Mouse (Mus musculus): ENCODE measurements around the gene Pycard. TPM values are rescaled to one million over a fixed set of nuclear protein-coding genes. Genes with fewer than 3 reads are reported as not detected.

Gene Pycard
- total RNA-seq, 1 experiment from 2014 or later = 27.3 TPM

GRCm38 (mm10) chr7:128004487-128005362, 11.1 kb upstream of the Pycard start:
- peak; percentile 31 for ATAC-seq (replicated peaks; ENCODE audit: low read depth, poor library complexity, severe bottlenecking)

- peak; percentile 51 for ATAC-seq (replicated peaks; ENCODE audit: low read depth, poor library complexity, severe bottlenecking)
These were observed 10.5 kb upstream of the Pycard start for GRCm38 (mm10) chr7:128004150-128004486.

DNA sequence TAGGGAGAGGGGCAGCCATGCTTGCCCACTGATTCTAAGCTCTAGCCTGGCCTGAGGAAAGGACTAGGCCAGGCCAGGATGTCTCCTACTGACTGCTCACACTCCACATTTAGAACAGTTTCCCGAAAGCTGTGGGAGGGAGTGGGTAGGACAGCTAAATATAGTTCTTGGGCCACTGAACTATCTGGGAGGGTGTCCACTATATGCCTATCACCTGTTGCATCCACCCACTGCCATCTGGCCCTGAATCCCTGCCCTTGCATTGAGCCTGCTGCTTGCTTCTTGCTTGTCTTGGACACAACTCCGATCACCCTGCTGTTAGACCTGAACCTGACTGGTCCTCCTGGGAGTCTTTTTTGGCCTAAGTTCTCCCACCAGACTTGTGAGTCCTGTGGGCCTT, 10.0 kb upstream of the Pycard start, which contains the start of gene Trim72:
Gene Trim72, plus strand, starts transcription at position 262 of the 400 bp plus-strand sequence.
- ATAC-seq (replicated peaks; ENCODE audit: low read depth, poor library complexity, severe bottlenecking) = no peak

GRCm38 (mm10) chr7:128003098-128003497, 9.4 kb upstream of the Pycard start:
- ATAC-seq (replicated peaks; ENCODE audit: low read depth, poor library complexity, severe bottlenecking) = no peak

DNA sequence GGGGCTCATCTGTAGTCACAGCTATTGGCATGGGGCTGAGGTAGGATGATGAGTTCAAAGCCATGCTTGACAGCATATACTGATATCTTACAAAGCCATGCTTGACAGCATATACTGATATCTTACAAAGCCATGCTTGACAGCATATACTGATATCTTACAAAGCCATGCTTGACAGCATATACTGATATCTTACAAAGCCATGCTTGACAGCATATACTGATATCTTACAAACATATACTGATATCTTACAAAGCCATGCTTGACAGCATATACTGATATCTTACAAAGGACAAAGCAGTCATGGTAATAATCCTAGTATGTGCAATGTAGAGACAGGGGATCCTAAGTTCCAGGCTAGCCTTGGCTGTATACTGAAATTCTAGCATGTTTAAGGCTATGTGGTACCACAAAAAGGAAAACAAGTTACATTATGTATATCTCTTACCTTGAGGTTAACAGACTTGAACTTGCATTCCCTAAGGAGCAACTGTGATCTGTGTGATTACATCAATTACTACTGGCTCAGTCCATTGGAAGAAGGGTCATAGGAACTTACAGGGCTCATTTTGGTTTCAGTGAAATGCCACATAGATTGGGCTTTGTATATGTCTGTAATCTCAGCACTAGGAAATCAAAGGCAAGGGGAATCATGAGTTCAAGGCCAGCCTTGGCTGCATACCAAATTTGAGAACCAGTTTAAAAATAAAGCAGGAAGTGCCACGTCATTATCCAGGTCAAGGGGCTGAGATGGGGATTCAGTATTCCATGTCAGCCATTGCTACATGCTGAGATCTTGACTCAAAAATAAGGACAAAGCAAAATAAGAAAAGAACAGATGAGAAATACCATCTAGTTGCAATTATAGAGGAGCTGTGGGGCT, 6.6 kb upstream of the Pycard start:
- ATAC-seq (replicated peaks; ENCODE audit: low read depth, poor library complexity, severe bottlenecking) = no peak

DNA sequence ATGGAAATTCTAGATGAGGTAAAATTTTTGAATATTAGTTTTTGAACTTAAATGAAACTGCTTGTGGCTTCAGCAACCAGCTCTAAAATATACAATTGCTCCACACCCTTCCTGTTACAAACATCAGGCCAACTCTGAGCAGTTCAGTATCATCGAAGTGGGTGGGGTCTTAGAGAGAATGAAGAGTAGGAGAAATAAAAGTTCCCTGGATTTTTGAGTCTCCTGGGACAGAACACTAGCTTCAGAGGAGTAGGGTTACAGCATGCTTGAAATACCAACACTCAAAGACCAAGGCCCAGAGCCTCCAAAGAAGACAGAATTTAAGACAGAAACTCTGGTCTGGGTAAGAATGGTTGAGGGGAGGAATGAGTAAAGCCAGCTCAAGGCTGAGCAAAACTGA, 5.8 kb upstream of the Pycard start:
- no peak for ATAC-seq (replicated peaks; ENCODE audit: low read depth, poor library complexity, severe bottlenecking)

DNA sequence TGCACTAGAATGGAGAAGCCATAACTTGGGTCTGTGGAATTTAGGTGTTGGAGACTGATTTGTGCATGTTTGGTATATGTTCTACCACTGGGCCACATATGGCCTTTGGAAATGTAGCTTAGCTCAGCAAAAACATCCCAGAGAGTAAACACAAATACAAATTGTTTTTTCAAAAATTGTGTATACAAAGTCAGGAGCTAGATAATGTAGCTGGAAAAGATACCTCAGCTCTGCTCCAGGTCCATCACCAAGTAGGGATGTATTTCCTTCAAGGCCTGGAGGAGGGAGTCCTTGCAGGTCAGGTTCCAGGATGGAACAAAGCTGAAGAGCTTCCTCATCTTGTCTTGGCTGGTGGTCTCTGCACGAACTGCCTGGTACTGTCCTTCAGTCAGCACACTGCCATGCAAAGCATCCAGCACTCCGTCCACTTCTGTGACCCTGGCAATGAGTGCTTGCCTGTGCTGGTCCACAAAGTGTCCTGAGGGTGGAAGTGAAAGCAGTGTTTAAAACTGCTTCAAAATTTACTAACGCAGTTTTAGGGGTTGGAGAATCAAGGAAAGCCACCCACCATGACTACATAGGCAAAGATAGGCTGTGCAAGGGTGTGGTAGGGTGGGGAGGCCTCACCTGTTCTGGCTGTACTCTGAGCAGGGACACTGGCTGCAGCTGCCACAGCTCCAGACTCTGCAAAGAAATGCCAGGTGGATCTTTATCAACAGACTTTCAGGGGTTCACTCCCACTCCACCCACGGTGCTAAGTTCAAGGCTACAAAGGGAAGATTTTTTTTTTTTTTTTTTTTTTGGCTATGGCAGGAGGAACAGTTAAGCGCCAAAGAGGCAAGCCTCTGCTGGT, 953 bp downstream of the Pycard start:
- ATAC-seq (replicated peaks; ENCODE audit: low read depth, poor library complexity, severe bottlenecking) = no peak

- peak; percentile 49 for ATAC-seq (replicated peaks; ENCODE audit: low read depth, poor library complexity, severe bottlenecking)
These were observed 1.8 kb downstream of the Pycard start for GRCm38 (mm10) chr7:127991643-127992487.

GRCm38 (mm10) chr7:127988904-127989303, 4.8 kb downstream of the Pycard start:
- no peak for ATAC-seq (replicated peaks; ENCODE audit: low read depth, poor library complexity, severe bottlenecking)

DNA sequence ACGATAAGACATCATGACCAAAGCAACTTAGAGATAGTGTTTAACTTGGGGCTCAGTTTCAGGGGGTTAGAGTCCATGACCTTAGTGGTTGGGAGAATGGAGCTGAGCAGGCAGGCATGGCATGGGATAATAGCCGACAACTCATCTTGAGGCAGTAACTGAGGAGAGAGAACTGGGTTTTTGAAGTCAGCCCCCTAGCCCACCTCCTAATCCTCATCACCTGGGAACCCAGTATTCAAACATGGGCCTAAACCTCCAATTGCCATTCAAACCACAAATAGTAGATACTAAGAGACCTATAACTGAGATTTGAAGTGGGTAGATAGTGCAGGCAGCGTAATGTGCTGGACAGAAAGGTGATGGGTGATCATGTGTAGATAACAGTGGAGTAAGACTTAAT, 13.1 kb downstream of the Pycard start:
- no peak for ATAC-seq (replicated peaks; ENCODE audit: low read depth, poor library complexity, severe bottlenecking)

- no peak for ATAC-seq (replicated peaks; ENCODE audit: low read depth, poor library complexity, severe bottlenecking)
These were observed 14.8 kb downstream of the Pycard start for GRCm38 (mm10) chr7:127978856-127979255.

GRCm38 (mm10) chr7:127974413-127974930, 19.2 kb downstream of the Pycard start:
- ATAC-seq (replicated peaks; ENCODE audit: low read depth, poor library complexity, severe bottlenecking) = no peak

DNA sequence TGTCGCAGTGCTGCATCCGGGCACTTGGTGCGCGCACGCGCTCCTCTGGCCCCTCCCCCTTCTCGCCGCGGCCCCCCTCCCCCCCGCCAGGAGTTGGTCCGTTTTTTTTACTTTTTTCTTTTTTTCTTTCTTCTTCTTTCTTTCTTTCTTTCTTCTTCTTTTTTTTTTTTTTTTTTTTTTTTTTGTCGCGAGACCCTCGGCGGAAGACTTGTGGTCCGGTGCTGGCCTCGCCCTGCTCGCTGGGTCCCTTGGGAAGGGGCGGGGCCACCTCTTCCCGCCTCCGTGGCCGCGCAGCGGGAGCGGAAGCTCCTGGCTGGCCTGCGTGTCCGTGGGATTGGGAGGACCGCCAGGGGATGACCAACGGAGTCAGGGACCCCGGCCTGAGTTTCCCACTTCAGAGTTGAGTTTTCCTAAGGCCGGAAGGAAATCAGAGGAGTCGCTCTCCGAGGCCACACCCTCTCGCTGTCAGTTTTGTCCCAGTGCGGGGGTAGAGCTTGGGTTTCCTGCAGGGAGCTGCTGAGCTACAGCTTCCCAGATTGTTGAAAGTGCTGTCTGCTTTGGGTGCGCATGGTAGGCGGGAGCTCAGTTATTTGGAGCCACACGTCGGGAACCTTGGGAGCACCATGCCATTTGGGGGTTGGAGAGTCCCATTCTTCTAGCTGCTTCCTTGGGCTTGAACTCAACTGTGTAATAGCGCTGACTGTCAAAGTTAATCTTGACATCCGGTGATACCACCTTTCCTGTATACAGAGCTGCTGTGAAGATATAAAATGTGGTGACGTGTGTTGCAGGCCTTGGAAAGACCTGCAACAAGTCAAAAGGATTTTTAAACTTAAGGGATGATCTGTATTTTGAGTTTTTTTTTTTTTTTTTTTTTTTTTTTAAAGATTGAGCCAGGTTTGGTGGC, 25.5 kb downstream of the Pycard start:
- ATAC-seq (replicated peaks; ENCODE audit: low read depth, poor library complexity, severe bottlenecking) = peak; percentile 20

- peak; percentile 90 for ATAC-seq (replicated peaks; ENCODE audit: low read depth, poor library complexity, severe bottlenecking)
These were observed 26.4 kb downstream of the Pycard start, which contains the start of gene Fus for GRCm38 (mm10) chr7:127967004-127967921. TSS of gene Fus (plus strand) at chr7:127967457.

- no peak for ATAC-seq (replicated peaks; ENCODE audit: low read depth, poor library complexity, severe bottlenecking)
These were observed 27.2 kb downstream of the Pycard start for GRCm38 (mm10) chr7:127966371-127966918.

GRCm38 (mm10) chr7:127959364-127959763, 34.3 kb downstream of the Pycard start:
- ATAC-seq (replicated peaks; ENCODE audit: low read depth, poor library complexity, severe bottlenecking) = no peak

Measured in common myeloid progenitor, adult 5-6 weeks (primary cell).